Mouse (Mus musculus) cerebellum, postnatal 10 days (tissue): Measurements from ENCODE around the gene Pttg1.
A peak's percentile ranks its signal among the peaks of the same experiment; 100 is the strongest.

ENCODE experiments used
- DNase-seq, 2 experiments: peaks; one replicate each; pipeline ENCODE4 v3.0.0; 2021; ENCODE audit warnings: mixed read lengths in 2 of 2

Pttg1 gene

GRCm38 (mm10) chr11:43408888-43409287 lies 17.2 kb downstream of the Pttg1 start:
- DNase-seq, result no peak

- DNase-seq, result no peak
These were observed 21.8 kb downstream of the Pttg1 start for GRCm38 (mm10) chr11:43404150-43404807.

DNA sequence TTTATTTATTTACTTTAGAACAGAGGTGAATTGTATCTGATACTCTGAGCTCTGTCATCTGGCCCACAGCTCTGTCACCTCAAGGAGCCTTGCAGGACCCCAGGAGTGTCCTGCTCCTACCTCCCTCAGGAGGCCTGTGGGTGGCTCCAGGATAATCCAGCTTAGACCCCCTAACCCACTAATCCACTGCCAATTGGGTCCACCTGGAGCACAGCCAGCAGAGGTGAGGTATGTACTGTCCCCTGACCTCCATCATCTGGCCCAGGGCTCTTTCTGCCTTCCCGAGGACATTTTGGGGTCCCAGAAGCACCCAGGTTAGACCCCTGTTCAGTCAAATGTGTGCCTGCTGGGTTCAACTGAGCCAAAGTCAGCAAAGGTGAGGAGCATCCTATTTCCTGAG lies 25.9 kb downstream of the Pttg1 start:
- peak in 1 of 2 experiments; percentile 10 for DNase-seq

- peak in 1 of 2 experiments; percentile 12 for DNase-seq
These were observed 26.8 kb downstream of the Pttg1 start for GRCm38 (mm10) chr11:43399297-43399696.

- no peak for DNase-seq
These were observed 29.4 kb downstream of the Pttg1 start for GRCm38 (mm10) chr11:43396672-43397071.

- no peak for DNase-seq
These were observed 29.8 kb downstream of the Pttg1 start for GRCm38 (mm10) chr11:43396246-43396645.

- peak in 1 of 2 experiments; percentile 9 for DNase-seq
These were observed 30.7 kb downstream of the Pttg1 start for GRCm38 (mm10) chr11:43395073-43395948.

DNA sequence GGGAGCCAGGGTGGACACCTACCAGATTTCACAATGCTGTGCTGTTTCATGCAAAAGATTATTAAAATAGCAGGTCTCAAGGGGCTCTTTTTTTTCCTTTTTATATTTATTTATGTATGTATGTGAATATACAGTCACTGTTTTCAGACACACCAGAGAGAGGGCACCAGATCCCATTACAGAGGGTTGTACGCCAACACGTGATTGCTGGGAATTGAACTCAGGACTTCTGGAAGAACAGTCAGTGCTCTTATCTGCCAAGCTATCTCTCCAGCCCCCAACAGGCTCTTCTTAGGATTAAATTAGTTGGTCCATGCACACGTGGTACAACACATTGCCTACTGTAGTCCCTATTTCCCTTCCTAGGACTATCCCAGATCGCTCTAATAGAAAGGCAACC lies 32.7 kb downstream of the Pttg1 start:
- DNase-seq, result no peak

- DNase-seq, result no peak
These were observed 33.3 kb downstream of the Pttg1 start for GRCm38 (mm10) chr11:43392757-43393156.

- DNase-seq, result no peak
These were observed 36.9 kb downstream of the Pttg1 start for GRCm38 (mm10) chr11:43389118-43389517.

GRCm38 (mm10) chr11:43388122-43389097 lies 37.6 kb downstream of the Pttg1 start:
- DNase-seq, result no peak

- no peak for DNase-seq
These were observed 38.8 kb downstream of the Pttg1 start for GRCm38 (mm10) chr11:43387004-43387880.

- peak; percentile 19 to 23 for DNase-seq
These were observed 40.3 kb downstream of the Pttg1 start for GRCm38 (mm10) chr11:43385716-43386115.

DNA sequence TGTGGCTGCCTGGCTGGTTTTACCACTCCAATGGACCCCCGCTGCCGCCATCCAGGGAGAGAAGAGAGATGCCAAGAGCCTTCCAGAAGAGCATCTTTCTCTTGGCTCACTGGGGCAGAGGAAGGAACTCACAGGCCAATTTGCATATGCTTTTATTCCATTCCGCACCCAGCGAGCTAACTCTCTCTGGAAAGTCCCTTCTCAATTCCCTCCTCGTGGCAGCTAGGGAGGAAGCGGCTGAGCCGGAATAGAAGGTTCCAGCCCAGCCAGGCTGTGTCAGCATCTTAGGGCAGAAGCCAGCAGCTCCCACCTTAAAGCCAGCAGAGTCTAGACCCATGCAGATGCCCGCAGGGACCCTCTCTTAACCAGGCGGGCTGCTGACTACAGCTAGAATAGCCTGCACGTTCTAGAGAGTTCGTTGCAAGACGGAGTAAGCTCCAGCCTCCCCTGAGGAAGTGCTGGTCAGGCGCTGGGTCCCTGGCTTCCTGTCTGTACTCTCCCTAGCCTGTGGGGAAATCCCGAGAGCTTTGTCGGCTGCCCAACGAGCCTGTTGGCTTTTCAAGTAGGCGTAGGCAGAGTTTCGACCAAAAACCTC lies 40.9 kb downstream of the Pttg1 start:
- peak; percentile 55 to 56 for DNase-seq

- DNase-seq, result no peak
These were observed 42.5 kb downstream of the Pttg1 start for GRCm38 (mm10) chr11:43383581-43383980.

GRCm38 (mm10) chr11:43380901-43381300 lies 45.1 kb downstream of the Pttg1 start:
- no peak for DNase-seq

DNA sequence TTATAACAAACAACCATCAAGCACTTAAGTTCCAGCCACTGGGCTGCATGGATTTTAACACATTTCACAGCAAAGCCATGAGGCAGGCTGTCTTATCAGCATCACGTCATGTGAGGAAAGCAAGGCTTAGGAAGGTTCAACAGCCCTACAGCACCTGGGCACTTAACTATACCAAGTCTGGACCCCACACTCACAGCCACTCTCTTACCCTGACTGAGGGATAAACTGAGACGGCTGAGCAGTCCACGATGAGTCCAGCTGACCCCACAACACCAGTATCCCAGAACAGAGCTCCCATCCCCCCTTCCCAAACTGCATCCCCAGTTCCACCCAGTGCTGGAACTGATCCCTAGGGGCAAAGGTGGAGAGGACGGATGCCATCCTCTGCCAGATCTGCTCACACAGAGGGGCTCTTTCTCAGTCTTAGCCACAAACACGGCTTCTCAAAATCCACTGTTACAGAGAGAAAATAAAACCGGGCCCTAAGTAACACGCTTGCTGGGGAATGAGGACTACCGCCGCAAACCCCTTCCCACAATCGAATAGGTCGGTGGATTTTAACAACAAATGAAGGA lies 46.1 kb downstream of the Pttg1 start:
- no peak for DNase-seq

- no peak for DNase-seq
These were observed 46.6 kb downstream of the Pttg1 start for GRCm38 (mm10) chr11:43379488-43379887.

DNA sequence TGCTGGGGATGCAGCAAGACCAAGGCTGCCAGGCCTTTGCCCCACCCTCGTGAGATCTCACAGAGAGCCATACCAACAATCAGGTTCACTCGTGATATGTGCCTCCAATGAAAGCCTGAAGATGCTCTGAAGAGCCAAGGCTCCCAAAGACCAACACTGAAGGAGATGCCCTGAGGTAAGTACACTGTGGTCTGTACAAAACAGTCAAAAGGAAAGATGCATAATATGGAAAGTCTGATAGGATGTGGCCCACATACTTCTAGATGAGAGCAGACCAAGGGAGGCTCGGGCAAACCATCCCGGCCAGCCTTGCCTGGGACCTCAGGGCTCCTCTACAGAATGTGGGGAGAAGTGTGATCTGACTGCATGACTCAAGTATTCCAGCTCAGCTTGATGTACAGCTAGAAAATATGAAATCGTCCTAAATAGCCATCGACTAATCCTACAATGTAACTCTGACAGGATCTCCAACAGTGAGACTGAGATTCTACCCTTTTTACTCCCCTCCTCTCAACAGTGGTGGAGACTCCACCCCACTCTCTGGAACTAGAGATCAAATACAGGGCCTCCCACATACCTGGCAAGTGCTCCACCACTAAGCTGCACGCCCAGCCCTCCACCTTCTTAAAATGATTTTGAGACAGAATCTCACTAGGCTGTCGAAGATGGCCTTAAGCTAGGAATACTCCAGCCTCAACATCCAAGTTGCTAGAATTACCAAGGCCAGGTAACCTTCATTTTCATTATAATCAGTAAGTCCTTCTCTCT lies 48.8 kb downstream of the Pttg1 start:
- no peak for DNase-seq

- no peak for DNase-seq
These were observed 49.5 kb downstream of the Pttg1 start for GRCm38 (mm10) chr11:43376598-43376997.
